Mouse (Mus musculus): ENCODE results near the gene Limd2. TPM values are rescaled to one million over a fixed set of nuclear protein-coding genes. Genes with fewer than 3 reads are reported as not detected.

The Limd2 gene
- polyA plus RNA-seq (2014; fragmentation: Illumina TruSeq; extraction: RNeasy Lipid Tissue Mini Kit (QIAGEN cat#74804); ENCODE audit: low read depth, low replicate concordance): 43.2 TPM

GRCm38 (mm10) chr11:106160841-106161721 lies at the start of gene Limd2, which contains the start of gene Gm10840:
Limd2 (minus strand) TSS chr11:106160860.
Gm10840 (plus strand) TSS chr11:106160850.

GRCm38 (mm10) chr11:106202123-106202465 lies 41.4 kb upstream of the Limd2 start, which contains the start of gene Strada:
Strada (minus strand) TSS chr11:106202168.

Other genes with a start within 250 kb of the Limd2 start
- gene Cyb561, start 207.5 kb downstream of the Limd2 start, polyA plus RNA-seq (2014; fragmentation: Illumina TruSeq; extraction: RNeasy Lipid Tissue Mini Kit (QIAGEN cat#74804); ENCODE audit: low read depth, low replicate concordance): 486 TPM
- gene Ace, start 192.9 kb downstream of the Limd2 start, polyA plus RNA-seq (2014; fragmentation: Illumina TruSeq; extraction: RNeasy Lipid Tissue Mini Kit (QIAGEN cat#74804); ENCODE audit: low read depth, low replicate concordance): 305 TPM
- gene Ace3, start 166.2 kb downstream of the Limd2 start, polyA plus RNA-seq (2014; fragmentation: Illumina TruSeq; extraction: RNeasy Lipid Tissue Mini Kit (QIAGEN cat#74804); ENCODE audit: low read depth, low replicate concordance): 1.2 TPM
- 0.15 TPM for gene Kcnh6, start 152.7 kb downstream of the Limd2 start, polyA plus RNA-seq (2014; fragmentation: Illumina TruSeq; extraction: RNeasy Lipid Tissue Mini Kit (QIAGEN cat#74804); ENCODE audit: low read depth, low replicate concordance)
- gene Dcaf7, start 124.0 kb downstream of the Limd2 start, polyA plus RNA-seq (2014; fragmentation: Illumina TruSeq; extraction: RNeasy Lipid Tissue Mini Kit (QIAGEN cat#74804); ENCODE audit: low read depth, low replicate concordance): 42.8 TPM
- 12.3 TPM for gene Taco1, start 94.8 kb downstream of the Limd2 start, polyA plus RNA-seq (2014; fragmentation: Illumina TruSeq; extraction: RNeasy Lipid Tissue Mini Kit (QIAGEN cat#74804); ENCODE audit: low read depth, low replicate concordance)
- 39.8 TPM for gene Map3k3, start 76.2 kb downstream of the Limd2 start, polyA plus RNA-seq (2014; fragmentation: Illumina TruSeq; extraction: RNeasy Lipid Tissue Mini Kit (QIAGEN cat#74804); ENCODE audit: low read depth, low replicate concordance)
- gene Gm10840, start within 50 bp of the Limd2 start, polyA plus RNA-seq (2014; fragmentation: Illumina TruSeq; extraction: RNeasy Lipid Tissue Mini Kit (QIAGEN cat#74804); ENCODE audit: low read depth, low replicate concordance): 4.8 TPM
- 21.7 TPM for gene Strada, start 41.3 kb upstream of the Limd2 start, polyA plus RNA-seq (2014; fragmentation: Illumina TruSeq; extraction: RNeasy Lipid Tissue Mini Kit (QIAGEN cat#74804); ENCODE audit: low read depth, low replicate concordance)
- gene Ccdc47, start 55.5 kb upstream of the Limd2 start, polyA plus RNA-seq (2014; fragmentation: Illumina TruSeq; extraction: RNeasy Lipid Tissue Mini Kit (QIAGEN cat#74804); ENCODE audit: low read depth, low replicate concordance): 76.2 TPM
- 43.4 TPM for gene Ddx42, start 56.1 kb upstream of the Limd2 start, polyA plus RNA-seq (2014; fragmentation: Illumina TruSeq; extraction: RNeasy Lipid Tissue Mini Kit (QIAGEN cat#74804); ENCODE audit: low read depth, low replicate concordance)
- gene Ftsj3, start 95.2 kb upstream of the Limd2 start, polyA plus RNA-seq (2014; fragmentation: Illumina TruSeq; extraction: RNeasy Lipid Tissue Mini Kit (QIAGEN cat#74804); ENCODE audit: low read depth, low replicate concordance): 37.5 TPM
- 123 TPM for gene Psmc5, start 95.3 kb upstream of the Limd2 start, polyA plus RNA-seq (2014; fragmentation: Illumina TruSeq; extraction: RNeasy Lipid Tissue Mini Kit (QIAGEN cat#74804); ENCODE audit: low read depth, low replicate concordance)
- 55.6 TPM for gene Smarcd2, start 112.1 kb upstream of the Limd2 start, polyA plus RNA-seq (2014; fragmentation: Illumina TruSeq; extraction: RNeasy Lipid Tissue Mini Kit (QIAGEN cat#74804); ENCODE audit: low read depth, low replicate concordance)
- gene Tcam1, start 115.8 kb upstream of the Limd2 start, polyA plus RNA-seq (2014; fragmentation: Illumina TruSeq; extraction: RNeasy Lipid Tissue Mini Kit (QIAGEN cat#74804); ENCODE audit: low read depth, low replicate concordance): 2.4 TPM
- gene Gh, start 141.0 kb upstream of the Limd2 start, polyA plus RNA-seq (2014; fragmentation: Illumina TruSeq; extraction: RNeasy Lipid Tissue Mini Kit (QIAGEN cat#74804); ENCODE audit: low read depth, low replicate concordance): not detected
- 0.97 TPM for gene Cd79b, start 153.9 kb upstream of the Limd2 start, polyA plus RNA-seq (2014; fragmentation: Illumina TruSeq; extraction: RNeasy Lipid Tissue Mini Kit (QIAGEN cat#74804); ENCODE audit: low read depth, low replicate concordance)
- 0.22 TPM for gene Scn4a, start 192.4 kb upstream of the Limd2 start, polyA plus RNA-seq (2014; fragmentation: Illumina TruSeq; extraction: RNeasy Lipid Tissue Mini Kit (QIAGEN cat#74804); ENCODE audit: low read depth, low replicate concordance)
- 5.2 TPM for gene Prr29, start 204.6 kb upstream of the Limd2 start, polyA plus RNA-seq (2014; fragmentation: Illumina TruSeq; extraction: RNeasy Lipid Tissue Mini Kit (QIAGEN cat#74804); ENCODE audit: low read depth, low replicate concordance)
- 16.0 TPM for gene Icam2, start 227.2 kb upstream of the Limd2 start, polyA plus RNA-seq (2014; fragmentation: Illumina TruSeq; extraction: RNeasy Lipid Tissue Mini Kit (QIAGEN cat#74804); ENCODE audit: low read depth, low replicate concordance)

All from adipose tissue, adult 10 weeks (tissue).